Mouse (Mus musculus) cerebellum, postnatal 4 days (tissue): ENCODE measurements around the gene Hsf2.
"Not testable (repeated sequence)": the region's sequence is repeated elsewhere in the genome, so short reads cannot be mapped to it uniquely, and the experiment has no call there.

Source experiments
- DNase-seq, 2 experiments: peaks; one replicate each; pipeline ENCODE4 v3.0.0; 2022; ENCODE audit warnings: low spot score in 2 of 2, mixed read lengths in 1 of 2

Gene Hsf2

DNA sequence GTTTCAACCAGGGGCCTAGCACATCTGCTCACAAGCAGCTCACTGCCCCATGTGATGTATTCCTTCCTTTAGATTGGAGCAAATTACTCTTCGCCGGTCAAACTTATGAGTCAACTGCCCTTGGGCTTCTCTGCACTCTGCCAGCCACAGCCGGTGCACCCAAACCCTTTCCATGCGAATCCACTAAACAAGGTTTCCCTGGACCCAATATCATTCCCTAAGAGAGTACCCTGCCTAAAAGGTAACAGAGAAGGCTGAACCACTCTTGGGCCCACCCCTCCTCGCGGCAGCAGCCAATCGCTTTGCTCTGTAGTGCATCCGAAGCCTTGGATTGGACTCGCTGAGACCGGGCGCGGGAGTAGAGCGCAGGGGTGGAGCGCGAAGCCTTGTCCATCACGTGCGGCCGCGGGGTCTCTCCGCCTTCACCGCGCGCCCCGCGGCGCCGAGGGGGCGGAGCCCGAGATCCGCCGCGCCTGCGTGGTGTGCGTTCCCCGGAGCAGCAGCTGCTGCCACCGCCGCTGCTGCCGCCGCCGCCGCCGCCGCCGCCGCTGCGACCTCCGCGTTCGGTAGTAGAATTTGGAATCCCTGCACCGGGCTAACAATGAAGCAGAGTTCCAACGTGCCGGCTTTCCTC is at the start of gene Hsf2:
Hsf2 (plus strand) TSS at position 478 of the 634 bp plus-strand sequence.
- DNase-seq = peak; percentile 89 to 95

- DNase-seq = peak in 1 of 2 experiments; percentile 26
These were observed 48.3 kb upstream of the Hsf2 start for GRCm38 (mm10) chr10:57437898-57438297.

DNA sequence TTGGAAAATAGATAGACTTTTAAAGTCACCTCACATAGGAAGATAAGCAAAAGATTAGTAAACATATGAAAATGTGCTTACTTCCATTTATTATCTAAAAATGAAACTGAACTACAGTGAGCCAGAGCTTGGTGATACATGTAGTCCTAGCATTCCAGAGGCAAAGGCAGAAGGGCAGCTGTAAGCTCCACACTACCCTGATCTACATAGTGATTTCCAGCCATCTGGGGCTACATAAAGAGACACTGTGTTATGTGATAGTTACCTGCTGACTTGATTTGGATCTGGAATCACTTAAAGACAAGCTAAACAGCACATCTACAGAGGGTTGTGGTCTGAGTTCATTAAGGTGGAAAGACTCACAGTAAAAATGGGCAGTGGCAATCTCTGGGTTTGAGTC is 45.1 kb upstream of the Hsf2 start:
- no peak for DNase-seq

DNA sequence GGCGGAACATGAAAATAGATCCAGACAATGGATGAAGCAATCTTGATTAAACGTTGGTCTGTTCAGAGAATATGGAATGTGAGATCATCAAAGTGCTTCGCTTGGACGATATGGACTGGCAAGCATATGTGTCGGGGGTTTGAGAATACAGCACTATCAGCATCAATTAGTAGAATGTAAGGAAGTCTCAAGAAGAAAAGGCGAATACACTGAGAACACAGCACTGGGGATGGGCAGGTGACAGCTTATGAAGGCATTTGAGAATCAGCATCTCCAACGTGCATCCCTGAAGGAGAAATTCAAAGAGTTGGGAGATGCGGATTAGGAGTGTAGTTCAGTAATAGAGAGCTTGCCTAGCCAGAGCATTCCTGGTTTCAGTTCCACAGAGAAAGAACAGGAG is 41.8 kb upstream of the Hsf2 start:
- no peak for DNase-seq

GRCm38 (mm10) chr10:57445655-57446054 is 40.5 kb upstream of the Hsf2 start:
- no peak for DNase-seq

- DNase-seq = no peak
These were observed 38.5 kb upstream of the Hsf2 start for GRCm38 (mm10) chr10:57447657-57448050.

DNA sequence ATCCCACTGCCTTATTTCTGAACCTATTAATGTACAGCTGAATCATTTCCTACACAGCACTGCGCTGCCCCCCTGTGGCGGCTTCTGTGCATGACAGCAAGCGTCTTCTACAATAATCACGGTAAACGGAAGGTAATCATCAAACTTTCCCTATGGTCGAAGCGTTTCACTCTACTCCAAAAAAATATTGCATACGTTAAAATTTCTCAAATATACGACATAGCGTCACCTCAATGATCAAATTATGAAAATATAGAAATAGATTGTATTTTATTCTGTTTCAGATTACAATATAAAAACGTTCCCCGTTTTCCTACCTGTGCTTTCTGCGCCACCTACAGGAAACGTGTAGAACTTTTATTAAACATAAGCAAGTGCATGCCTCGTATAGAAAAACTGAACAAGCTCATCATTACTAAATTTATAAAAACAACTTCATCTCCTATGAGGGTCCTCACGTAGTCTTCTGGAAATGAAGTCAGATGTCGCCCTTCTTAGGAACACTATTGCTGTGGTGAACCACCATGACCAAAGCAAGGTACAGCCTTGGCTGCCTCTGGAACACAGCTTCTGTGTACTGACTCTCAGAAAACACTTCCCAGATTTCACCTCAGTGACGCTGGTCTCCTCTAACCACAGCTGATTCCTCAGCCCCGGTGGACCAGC is 38.0 kb upstream of the Hsf2 start:
- DNase-seq = peak; percentile 79 to 88

- DNase-seq = not testable (repeated sequence)
These were observed 22.9 kb upstream of the Hsf2 start for GRCm38 (mm10) chr10:57463298-57463697.

DNA sequence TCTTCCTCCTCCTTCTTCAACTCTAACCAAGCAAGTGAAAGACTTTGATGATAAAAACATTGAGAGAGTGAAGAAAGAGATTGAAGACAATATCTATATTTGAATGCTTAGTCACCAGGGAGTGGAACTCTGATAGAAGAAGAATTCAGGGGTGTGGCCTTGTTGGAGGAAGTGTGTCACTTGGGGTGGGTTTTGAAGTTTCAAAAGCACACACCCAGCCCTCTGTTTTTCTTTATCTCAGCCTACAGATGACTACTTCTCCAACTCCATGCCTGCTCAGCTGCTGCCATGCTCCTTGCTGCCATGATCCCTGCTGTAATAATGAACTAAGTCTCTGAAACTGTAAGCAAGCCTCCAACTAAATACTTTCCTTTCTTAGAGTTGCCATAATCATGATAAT is 20.4 kb upstream of the Hsf2 start:
- no peak for DNase-seq

DNA sequence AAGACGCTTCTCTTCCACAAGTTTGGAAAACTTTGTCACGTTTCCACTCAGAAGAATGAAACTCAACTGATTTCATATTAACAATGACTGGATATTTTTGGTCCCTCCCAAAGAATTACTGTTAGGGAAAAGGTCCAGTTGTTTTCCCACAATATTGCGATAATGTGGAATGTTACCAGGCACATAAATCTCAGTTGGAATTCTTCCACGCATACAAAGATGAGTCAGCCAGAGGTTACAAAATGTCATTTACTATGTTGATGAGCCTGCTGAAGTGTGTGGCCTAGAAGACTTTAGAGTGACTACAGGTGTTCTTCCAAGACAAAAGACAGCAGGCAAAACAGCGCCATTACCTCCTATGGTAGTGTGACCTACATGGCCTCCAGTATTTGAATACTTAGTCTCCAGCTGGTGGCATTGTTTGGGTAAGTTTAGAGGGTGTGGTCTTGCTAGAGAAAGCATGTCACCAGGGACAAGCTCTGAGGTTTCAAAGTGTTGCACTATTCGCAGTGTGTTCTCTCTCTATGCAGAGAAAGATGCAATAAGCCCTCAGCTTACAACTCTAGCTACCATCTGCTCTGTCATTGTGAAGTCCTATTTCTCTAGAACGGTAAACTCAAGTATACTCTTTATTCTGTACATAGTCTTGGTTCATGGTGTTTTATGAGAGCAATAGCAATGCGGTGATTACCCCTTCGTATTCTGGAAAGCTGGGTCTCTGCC is 8.9 kb upstream of the Hsf2 start:
- no peak for DNase-seq

DNA sequence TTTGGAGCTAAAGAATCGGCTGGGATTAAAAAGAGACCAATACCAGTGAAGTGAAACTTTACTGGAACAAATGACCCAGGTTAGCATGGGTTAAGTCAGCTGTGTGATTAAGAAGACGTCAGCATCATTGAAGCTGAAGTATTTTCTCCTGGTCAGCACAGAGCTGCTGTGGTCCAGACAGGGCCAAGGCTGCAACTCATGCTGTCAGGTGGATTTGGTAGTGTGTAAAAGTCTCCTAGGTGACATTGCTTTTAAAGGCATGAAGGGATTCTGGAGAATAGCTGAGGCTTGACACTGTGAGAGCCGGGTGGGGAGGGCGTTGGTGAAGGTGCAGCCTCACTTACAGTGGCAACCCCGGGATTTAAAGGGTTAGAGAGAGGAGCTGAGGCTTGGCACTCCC is 4.5 kb upstream of the Hsf2 start:
- no peak for DNase-seq

GRCm38 (mm10) chr10:57484741-57485140 is 1.4 kb upstream of the Hsf2 start:
- no peak for DNase-seq

DNA sequence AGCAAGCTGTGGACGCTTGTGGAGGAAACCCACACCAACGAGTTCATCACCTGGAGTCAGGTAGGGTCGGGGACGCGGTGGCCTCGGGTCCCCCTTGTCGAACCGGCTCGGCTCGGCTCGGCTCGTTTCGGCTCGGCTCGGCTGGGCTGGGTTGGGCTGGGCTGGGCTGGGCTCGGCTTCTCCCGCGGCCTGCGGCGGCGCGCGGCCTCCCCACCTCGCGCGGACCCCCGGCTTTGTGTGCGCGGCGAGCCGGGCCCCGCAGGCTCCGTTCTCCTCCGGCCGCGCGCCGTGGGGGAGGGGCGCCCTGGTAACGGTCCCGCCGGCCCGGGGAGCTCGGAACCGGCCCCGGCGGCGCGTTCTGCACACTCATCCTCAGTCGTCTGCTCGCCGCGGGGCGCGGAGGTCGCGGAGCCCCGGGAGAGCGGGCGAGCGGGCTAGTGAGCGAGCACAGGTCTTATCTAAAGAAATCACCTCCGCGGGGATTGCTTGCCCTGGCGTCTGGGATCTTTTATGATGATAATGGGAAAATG is 422 bp downstream of the Hsf2 start:
- peak; percentile 59 to 79 for DNase-seq

GRCm38 (mm10) chr10:57487201-57487600 is 1.0 kb downstream of the Hsf2 start:
- DNase-seq = no peak

DNA sequence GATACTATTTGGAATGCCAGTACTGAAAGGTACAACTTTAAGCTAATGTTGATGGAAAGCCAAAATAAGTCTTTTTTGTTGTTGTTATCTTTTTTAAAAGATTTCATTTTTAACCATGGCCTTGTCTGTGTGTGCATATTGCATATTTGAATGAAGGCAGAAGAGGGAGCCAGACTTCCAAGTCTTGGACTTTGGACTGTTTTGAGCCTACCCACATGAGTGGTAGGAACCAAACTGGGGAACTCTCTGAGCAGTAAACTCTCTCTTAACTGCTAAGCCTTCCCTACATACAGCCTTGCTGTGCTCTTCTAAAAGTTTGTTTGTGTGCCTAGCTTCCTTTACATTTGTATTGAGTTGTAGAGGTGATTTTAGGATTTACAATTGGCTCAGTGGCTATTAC is 2.4 kb downstream of the Hsf2 start:
- no peak for DNase-seq

DNA sequence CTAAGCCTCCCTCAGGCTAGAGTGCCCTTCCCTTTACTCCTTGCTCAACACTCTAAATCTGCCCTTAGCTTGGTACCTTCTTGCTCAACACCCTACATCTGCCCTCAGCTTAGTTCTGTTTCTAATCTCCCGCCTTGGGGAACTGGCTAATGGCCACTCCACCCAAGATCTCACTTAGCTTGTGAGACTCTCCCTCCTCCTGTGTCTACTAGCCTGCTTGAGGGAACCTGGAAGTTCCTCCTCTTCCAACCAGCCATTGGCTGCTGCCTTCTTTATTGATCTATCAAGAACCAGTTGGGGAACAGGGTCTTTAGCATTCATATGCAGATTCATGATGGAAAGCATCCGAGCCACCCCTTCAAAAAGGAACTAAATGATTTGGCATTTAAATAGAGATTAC is 5.9 kb downstream of the Hsf2 start:
- DNase-seq = no peak

- DNase-seq = no peak
These were observed 13.4 kb downstream of the Hsf2 start for GRCm38 (mm10) chr10:57499414-57500156.

DNA sequence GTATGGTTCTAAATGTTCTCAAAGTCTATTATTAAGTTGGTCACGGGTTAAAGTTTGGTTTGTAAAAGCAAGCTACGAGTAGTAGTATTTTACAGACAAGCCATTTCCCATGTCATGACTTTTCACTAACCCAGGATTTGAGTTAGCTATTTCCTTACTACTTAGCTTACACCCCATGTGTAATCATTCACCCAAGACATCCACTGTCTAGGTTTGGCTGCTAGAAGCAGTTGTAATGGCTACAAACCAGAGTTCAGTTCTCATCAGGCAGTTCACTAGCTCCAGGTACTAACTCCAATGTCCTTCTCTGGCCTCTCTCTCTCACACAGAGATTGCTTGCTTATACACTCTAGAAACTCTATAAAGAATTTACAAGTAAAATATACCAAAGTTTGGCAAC is 28.4 kb downstream of the Hsf2 start:
- no peak for DNase-seq

- DNase-seq = no peak
These were observed 29.1 kb downstream of the Hsf2 start for GRCm38 (mm10) chr10:57515278-57515677.

DNA sequence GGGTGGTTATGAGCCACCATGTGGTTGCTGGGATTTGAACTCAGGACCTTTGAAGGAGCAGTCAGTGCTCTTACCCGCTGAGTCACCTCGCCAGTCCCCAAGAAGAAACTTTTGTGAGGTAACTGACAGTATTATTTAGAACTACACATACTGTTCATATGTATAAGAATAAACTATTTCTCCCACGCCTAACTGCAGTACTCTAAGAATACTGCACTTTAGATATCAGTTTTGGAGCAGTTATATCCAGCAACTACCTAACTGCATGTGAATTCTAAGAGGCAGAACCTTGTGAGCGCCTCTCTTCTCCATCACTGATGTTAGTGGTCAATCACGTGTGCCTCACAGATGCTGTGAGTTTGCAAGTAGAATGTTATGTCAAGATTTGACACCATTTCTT is 40.3 kb downstream of the Hsf2 start:
- DNase-seq = no peak

- no peak for DNase-seq
These were observed 44.9 kb downstream of the Hsf2 start for GRCm38 (mm10) chr10:57531076-57531475.

DNA sequence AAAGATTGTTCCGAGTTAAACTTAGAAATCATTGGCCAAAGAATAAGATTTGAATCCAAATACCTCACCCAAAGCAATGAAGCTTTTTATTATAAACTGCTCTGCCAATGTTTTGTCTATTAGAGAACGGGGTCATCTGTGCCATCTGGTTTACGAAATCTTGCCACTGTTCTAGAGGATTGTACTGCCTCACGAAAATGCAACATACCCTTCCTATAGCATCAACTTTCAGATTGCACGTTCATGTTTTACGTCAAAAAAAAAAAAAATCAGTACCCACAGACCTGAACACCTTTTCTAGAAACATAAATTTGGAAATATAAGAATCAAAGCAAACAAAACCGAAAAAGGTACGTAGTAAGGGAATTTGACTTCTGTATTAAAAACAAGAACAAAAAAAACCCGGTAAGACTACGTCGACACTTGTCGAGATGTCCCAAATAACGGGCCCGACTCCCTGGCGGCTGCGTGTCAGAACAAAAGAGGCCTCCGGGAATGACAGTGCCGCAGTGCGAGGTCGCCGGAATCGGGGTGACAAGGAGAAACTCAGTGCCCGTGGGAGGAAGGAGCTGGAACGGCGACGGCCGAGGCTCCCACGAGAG is 45.5 kb downstream of the Hsf2 start:
- DNase-seq = no peak
